Mouse (Mus musculus): ENCODE data around the gene Cfap58. TPM values are rescaled to one million over a fixed set of nuclear protein-coding genes. Genes with fewer than 3 reads are reported as not detected.

Cfap58 gene
- polyA plus RNA-seq, 1 experiment = not detected

DNA sequence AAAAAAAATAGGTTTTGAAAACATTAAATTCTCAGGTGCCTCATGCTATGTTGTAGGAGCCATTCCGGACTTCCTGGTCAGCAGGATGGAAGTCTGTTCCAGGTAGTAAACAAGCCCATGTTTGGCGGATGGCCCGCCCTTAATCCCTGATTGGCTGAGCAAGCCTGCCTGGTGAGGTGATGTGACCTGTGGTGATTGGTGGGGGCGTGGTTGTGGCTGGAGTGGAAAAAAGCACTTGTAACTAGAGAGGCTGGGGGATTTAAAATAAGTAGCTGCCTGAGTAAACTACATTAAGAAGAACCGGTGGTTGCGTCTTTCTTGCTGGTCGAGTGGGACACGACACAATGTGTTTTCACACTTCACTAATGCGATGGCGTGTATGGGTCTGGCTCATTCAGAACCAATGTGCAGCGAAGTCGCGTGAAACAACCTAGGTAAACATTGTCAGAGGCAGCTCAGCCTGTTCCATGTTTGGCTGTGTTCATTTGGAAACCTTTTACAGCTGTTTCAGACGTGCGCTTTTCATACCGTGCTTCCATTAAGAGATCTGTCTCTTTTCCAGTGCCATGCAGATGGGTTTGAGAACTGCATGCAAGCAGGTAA is 2.7 kb upstream of the Cfap58 start:
- Histone ChIP-seq H3K27ac (ENCODE audit: control insufficient read depth, insufficient read depth, low read depth, low read length, poor library complexity) (no peak overlapping the region), H3K4me3 (replicated peaks; ENCODE audit: control insufficient read depth, low read depth, low read length) (no peak overlapping the region), H3K4me1 (ENCODE audit: control insufficient read depth, insufficient read depth, low read length) (peaks cover 3% of the 10 kb centered on the region; the same call in 1 of the 2 replicates)
- WGBS = 87% methylated on average over 16 of the region's 16 CpGs
- TF ChIP-seq POLR2A (IDR thresholded peaks at IDR 0.05; ENCODE audit: borderline replicate concordance, control insufficient read depth, low read depth, low read length) (no peak), CTCF (IDR thresholded peaks at IDR 0.05; ENCODE audit: control insufficient read depth, insufficient read depth, low read length) (no peak)

- Histone ChIP-seq H3K4me3 (replicated peaks; ENCODE audit: control insufficient read depth, low read depth, low read length) (no peak overlapping the region), H3K27ac (ENCODE audit: control insufficient read depth, insufficient read depth, low read depth, low read length, poor library complexity) (no peak overlapping the region), H3K4me1 (ENCODE audit: control insufficient read depth, insufficient read depth, low read length) (peaks cover 3% of the 10 kb centered on the region; the same call in 1 of the 2 replicates)
- TF ChIP-seq CTCF (IDR thresholded peaks at IDR 0.05; ENCODE audit: control insufficient read depth, insufficient read depth, low read length) = no peak
- no peak for TF ChIP-seq POLR2A (IDR thresholded peaks at IDR 0.05; ENCODE audit: borderline replicate concordance, control insufficient read depth, low read depth, low read length)
- 76% methylated on average over 6 of the region's 6 CpGs for WGBS
Measured at GRCm38 (mm10) chr19:47935530-47935929, 1.9 kb upstream of the Cfap58 start.

GRCm38 (mm10) chr19:47936490-47936889 is 985 bp upstream of the Cfap58 start:
- Histone ChIP-seq H3K27ac (ENCODE audit: control insufficient read depth, insufficient read depth, low read depth, low read length, poor library complexity) (no peak overlapping the region), H3K4me1 (ENCODE audit: control insufficient read depth, insufficient read depth, low read length) (peaks cover 3% of the 10 kb centered on the region; the same call in 1 of the 2 replicates), H3K4me3 (replicated peaks; ENCODE audit: control insufficient read depth, low read depth, low read length) (peak overlapping the region; percentile 55)
- TF ChIP-seq CTCF (IDR thresholded peaks at IDR 0.05; ENCODE audit: control insufficient read depth, insufficient read depth, low read length) = no peak
- TF ChIP-seq POLR2A (IDR thresholded peaks at IDR 0.05; ENCODE audit: borderline replicate concordance, control insufficient read depth, low read depth, low read length) = no peak
- 54% methylated on average over 11 of the region's 11 CpGs for WGBS

DNA sequence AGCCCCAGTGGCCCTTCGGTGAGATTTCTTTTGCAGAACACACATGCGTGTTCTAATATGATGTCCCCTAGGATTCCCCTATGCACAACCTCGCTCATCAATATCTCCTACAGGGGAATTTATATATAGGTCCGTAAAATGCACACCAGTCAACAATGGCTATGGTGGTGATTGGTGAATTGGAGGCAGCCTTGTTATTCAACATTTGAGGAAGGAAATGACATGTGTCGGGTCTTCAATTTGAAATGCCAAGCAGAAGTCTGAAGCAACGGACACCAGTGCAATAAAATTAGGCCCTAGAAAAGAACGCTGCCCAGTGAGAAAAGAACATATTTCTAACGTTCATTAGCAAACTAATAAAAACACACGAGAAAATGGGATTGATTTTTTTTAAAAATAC is 537 bp upstream of the Cfap58 start:
- H3K4me1 ChIP-seq (ENCODE audit: control insufficient read depth, insufficient read depth, low read length) = peaks cover 3% of the 10 kb centered on the region; the same call in 1 of the 2 replicates
- no peak overlapping the region for H3K27ac ChIP-seq (ENCODE audit: control insufficient read depth, insufficient read depth, low read depth, low read length, poor library complexity)
- 24% methylated on average over 9 of the region's 9 CpGs for WGBS
- TF ChIP-seq POLR2A (IDR thresholded peaks at IDR 0.05; ENCODE audit: borderline replicate concordance, control insufficient read depth, low read depth, low read length) = no peak
- no peak for TF ChIP-seq CTCF (IDR thresholded peaks at IDR 0.05; ENCODE audit: control insufficient read depth, insufficient read depth, low read length)
- no peak overlapping the region for H3K4me3 ChIP-seq (replicated peaks; ENCODE audit: control insufficient read depth, low read depth, low read length)

- WGBS = 80% methylated on average over 6 of the region's 6 CpGs
- no peak overlapping the region for H3K27ac ChIP-seq (ENCODE audit: control insufficient read depth, insufficient read depth, low read depth, low read length, poor library complexity)
- TF ChIP-seq CTCF (IDR thresholded peaks at IDR 0.05; ENCODE audit: control insufficient read depth, insufficient read depth, low read length) = no peak
- TF ChIP-seq POLR2A (IDR thresholded peaks at IDR 0.05; ENCODE audit: borderline replicate concordance, control insufficient read depth, low read depth, low read length) = no peak
Measured at GRCm38 (mm10) chr19:47939361-47939760, 1.9 kb downstream of the Cfap58 start.

GRCm38 (mm10) chr19:47946821-47947465 is 9.5 kb downstream of the Cfap58 start:
- 66% methylated on average over 23 of the region's 23 CpGs for WGBS
- Histone ChIP-seq H3K4me1 (ENCODE audit: control insufficient read depth, insufficient read depth, low read length) (no peaks in the 10 kb centered on the region), H3K27ac (ENCODE audit: control insufficient read depth, insufficient read depth, low read depth, low read length, poor library complexity) (no peak overlapping the region), H3K4me3 (replicated peaks; ENCODE audit: control insufficient read depth, low read depth, low read length) (no peak overlapping the region)
- no peak for TF ChIP-seq POLR2A (IDR thresholded peaks at IDR 0.05; ENCODE audit: borderline replicate concordance, control insufficient read depth, low read depth, low read length)
- no peak for TF ChIP-seq CTCF (IDR thresholded peaks at IDR 0.05; ENCODE audit: control insufficient read depth, insufficient read depth, low read length)

More at GRCm38 (mm10) chr19:47939361-47939760, 1.9 kb downstream of the Cfap58 start:
- peaks cover 3% of the 10 kb centered on the region; the same call in 1 of the 2 replicates for H3K4me1 ChIP-seq (ENCODE audit: control insufficient read depth, insufficient read depth, low read length)
- H3K4me3 ChIP-seq (replicated peaks; ENCODE audit: control insufficient read depth, low read depth, low read length) = no peak overlapping the region

DNA sequence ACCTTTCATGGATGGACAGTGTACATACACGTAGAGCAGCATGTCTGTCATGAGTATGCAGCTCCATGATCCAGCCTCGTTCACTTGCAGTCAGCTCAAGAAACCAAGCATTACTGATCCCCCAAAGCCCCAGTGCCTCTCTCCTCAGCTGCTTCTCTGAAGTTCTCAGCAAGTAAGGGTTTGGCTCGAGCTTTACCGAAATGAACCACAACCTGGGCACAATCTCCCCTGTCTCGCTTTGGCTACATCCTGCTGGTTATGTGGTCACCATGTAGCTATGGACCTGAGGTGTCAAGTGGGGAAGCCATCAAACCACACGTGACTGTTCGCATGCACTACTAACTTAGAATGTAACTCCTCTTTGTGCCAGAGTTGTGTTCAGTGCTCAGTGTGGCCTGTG is 13.5 kb downstream of the Cfap58 start:
- Histone ChIP-seq H3K27ac (ENCODE audit: control insufficient read depth, insufficient read depth, low read depth, low read length, poor library complexity) (no peak overlapping the region), H3K4me3 (replicated peaks; ENCODE audit: control insufficient read depth, low read depth, low read length) (no peak overlapping the region), H3K4me1 (ENCODE audit: control insufficient read depth, insufficient read depth, low read length) (no peaks in the 10 kb centered on the region)
- TF ChIP-seq POLR2A (IDR thresholded peaks at IDR 0.05; ENCODE audit: borderline replicate concordance, control insufficient read depth, low read depth, low read length) = no peak
- WGBS = 69% methylated on average over 7 of the region's 7 CpGs

- no peak for TF ChIP-seq CTCF (IDR thresholded peaks at IDR 0.05; ENCODE audit: control insufficient read depth, insufficient read depth, low read length)
- no peak for TF ChIP-seq POLR2A (IDR thresholded peaks at IDR 0.05; ENCODE audit: borderline replicate concordance, control insufficient read depth, low read depth, low read length)
- no peaks in the 10 kb centered on the region for H3K4me1 ChIP-seq (ENCODE audit: control insufficient read depth, insufficient read depth, low read length)
- no peak overlapping the region for H3K27ac ChIP-seq (ENCODE audit: control insufficient read depth, insufficient read depth, low read depth, low read length, poor library complexity)
- H3K4me3 ChIP-seq (replicated peaks; ENCODE audit: control insufficient read depth, low read depth, low read length) = no peak overlapping the region
- WGBS = 83% methylated on average over 9 of the region's 9 CpGs
Measured at GRCm38 (mm10) chr19:47953169-47953568, 15.7 kb downstream of the Cfap58 start.
